In genomic region chr16:38482780-38483562, GRCm38 (mm10) we compare ENCODE assay signal across 9 mouse cellular contexts. TPM values are rescaled to one million over a fixed set of nuclear protein-coding genes. Genes with fewer than 3 reads are reported as not detected.
DNase-seq lines count a peak whose midpoint lies in the region; ATAC-seq and TF ChIP-seq lines count a peak whose summit lies in the region.
"Had no signal": no experiment of that assay in that cellular context is flagged by ENCODE, and none has a peak within 500 bp of the region (broad histone marks: within the 10 kb centered on the region; RNA-seq: fewer than 3 reads in every experiment).

No protein-coding gene starts in this region.

- no peaks in the 10 kb centered on the region for H3K9me3 ChIP-seq in intestine, postnatal 0 days (ENCODE audit: control insufficient read depth)
- H3K9me3 ChIP-seq in lung, embryonic 14.5 days (ENCODE audit: low read depth, low read length) = no peaks in the 10 kb centered on the region
- H3K9me3 ChIP-seq in neural tube, embryonic 15.5 days (replicated peaks) = no peaks in the 10 kb centered on the region

- TF ChIP-seq CTCF in intestine, postnatal 0 days (IDR thresholded peaks at IDR 0.05; ENCODE audit: low read depth) = peak; percentile 72
- peak; percentile 53 for TF ChIP-seq CTCF in lung, embryonic 14.5 days (IDR thresholded peaks at IDR 0.05; ENCODE audit: low read depth)

- H3K27ac ChIP-seq in intestine, postnatal 0 days (ENCODE audit: low read depth, low read length) = no peak overlapping the region
- H3K27ac ChIP-seq in lung, embryonic 14.5 days (ENCODE audit: low read depth) = no peak overlapping the region
- H3K27ac ChIP-seq in neural tube, embryonic 15.5 days (replicated peaks) = no peak overlapping the region

- no peaks in the 10 kb centered on the region; the same call in 1 of the 2 replicates for H3K27me3 ChIP-seq in intestine, postnatal 0 days (replicated peaks; ENCODE audit: control insufficient read depth, insufficient read depth, low read length)
- H3K27me3 ChIP-seq in lung, embryonic 14.5 days (ENCODE audit: insufficient read depth, low read length) = peaks cover 15% of the 10 kb centered on the region; the same call in 1 of the 2 replicates
- 0 out of 2 replicates have a peak, but pooled peaks cover 7% of the 10 kb centered on the region for H3K27me3 ChIP-seq in neural tube, embryonic 15.5 days (replicated peaks)

- WGBS in intestine, postnatal 0 days = 16% methylated on average over 32 of the region's 32 CpGs
- WGBS in lung, embryonic 14.5 days = 11% methylated on average over 32 of the region's 32 CpGs
- WGBS in neural tube, embryonic 15.5 days = 12% methylated on average over 32 of the region's 32 CpGs

- H3K36me3 ChIP-seq in intestine, postnatal 0 days (ENCODE audit: control insufficient read depth, insufficient read depth) = no peaks in the 10 kb centered on the region
- H3K36me3 ChIP-seq in lung, embryonic 14.5 days (ENCODE audit: insufficient read depth) = no peaks in the 10 kb centered on the region
- H3K36me3 ChIP-seq in neural tube, embryonic 15.5 days = no peaks in the 10 kb centered on the region

- DNase-seq in right cerebral cortex, postnatal 4 days = peak; percentile 50
- DNase-seq in right cerebral cortex, adult 18-20 months = no peak
- peak; percentile 14 for DNase-seq in cerebellum, adult 8-10 months
- peak; percentile 68 for DNase-seq in lung, embryonic 14.5 days
- DNase-seq in frontal cortex, postnatal 25 days (ENCODE audit: low spot score in 2 of 2) = no peak

- H3K4me2 ChIP-seq in intestine, postnatal 0 days (replicated peaks; ENCODE audit: low read depth) = peak overlapping the region; percentile 71
- H3K4me2 ChIP-seq in lung, embryonic 14.5 days = peak overlapping the region; percentile 65
- peak overlapping the region; percentile 57 for H3K4me2 ChIP-seq in neural tube, embryonic 15.5 days

- peak; percentile 26 for ATAC-seq in granulocyte monocyte progenitor cell, adult 5-6 weeks (replicated peaks; ENCODE audit: poor library complexity, severe bottlenecking)
- peak; percentile 50 for ATAC-seq in intestine, postnatal 0 days
- ATAC-seq in lung, embryonic 14.5 days (ENCODE audit: insufficient read depth) = peak; percentile 48; the same call in 1 of the 2 replicates
- peak; percentile 45; the same call in 1 of the 2 replicates for ATAC-seq in neural tube, embryonic 15.5 days (ENCODE audit: low FRiP score)

- peak overlapping the region; percentile 36 for H3K4me3 ChIP-seq in intestine, postnatal 0 days (ENCODE audit: low read depth, low read length)
- H3K4me3 ChIP-seq in lung, embryonic 14.5 days (ENCODE audit: low read depth, low read length) = peak overlapping the region; percentile 33
- H3K4me3 ChIP-seq in neural tube, embryonic 15.5 days (replicated peaks) = peak overlapping the region; percentile 32
- H3K4me3 ChIP-seq: myocyte had no signal

- H3K9ac ChIP-seq in intestine, postnatal 0 days (ENCODE audit: low read depth, low read length) = no peak overlapping the region
- no peak overlapping the region; the same call in 1 of the 2 replicates for H3K9ac ChIP-seq in lung, embryonic 14.5 days
- H3K9ac ChIP-seq in neural tube, embryonic 15.5 days (replicated peaks) = peak overlapping the region; percentile 20; the same call in 1 of the 2 replicates

- no peaks in the 10 kb centered on the region for H3K4me1 ChIP-seq in intestine, postnatal 0 days (replicated peaks; ENCODE audit: control insufficient read depth, insufficient read depth, low read length)
- H3K4me1 ChIP-seq in lung, embryonic 14.5 days (ENCODE audit: insufficient read depth) = peaks cover 4% of the 10 kb centered on the region; the same call in 1 of the 2 replicates
- H3K4me1 ChIP-seq in neural tube, embryonic 15.5 days = 0 out of 2 replicates have a peak, but pooled peaks cover 6% of the 10 kb centered on the region

RNA-seq across cellular contexts. Expression of gene Cd80, which starts 27.6 kb away (rescaled TPM):
- 0.21 TPM in 1 of 2 replicates, not detected in the other for total RNA-seq in granulocyte monocyte progenitor cell, adult 5-6 weeks (2014; fragmentation: Nextera tagmentation)
- 0.52 TPM in 1 of 2 replicates, not detected in the other for total RNA-seq in granulocyte monocyte progenitor cell, adult 5-6 weeks (2017)
- 0.23 and 0.33 TPM in 2 replicates for polyA plus RNA-seq in intestine, postnatal 0 days (2015; fragmentation: Nextera tagmentation; extraction: Ambion mirVana)
- 0.30 and 0.39 TPM in 2 replicates for polyA plus RNA-seq in lung, embryonic 14.5 days (2014; fragmentation: Nextera tagmentation; extraction: Ambion mirVana)
- 0.37 and 0.44 TPM in 2 replicates for polyA plus RNA-seq in neural tube, embryonic 15.5 days (2015; fragmentation: Nextera tagmentation; extraction: Ambion mirVana)

RNA-seq across cellular contexts. Expression of gene Adprh, which starts 30.5 kb away (rescaled TPM):
- total RNA-seq in granulocyte monocyte progenitor cell, adult 5-6 weeks (2014; fragmentation: Nextera tagmentation) = 18.9 and 31.5 TPM in 2 replicates
- total RNA-seq in granulocyte monocyte progenitor cell, adult 5-6 weeks (2017) = 10.8 and 15.0 TPM in 2 replicates
- polyA plus RNA-seq in intestine, postnatal 0 days (2015; fragmentation: Nextera tagmentation; extraction: Ambion mirVana) = 55.3 and 58.8 TPM in 2 replicates
- polyA plus RNA-seq in lung, embryonic 14.5 days (2014; fragmentation: Nextera tagmentation; extraction: Ambion mirVana) = 82.9 and 91.4 TPM in 2 replicates
- 142 and 153 TPM in 2 replicates for polyA plus RNA-seq in neural tube, embryonic 15.5 days (2015; fragmentation: Nextera tagmentation; extraction: Ambion mirVana)

RNA-seq across cellular contexts. Expression of gene Timmdc1, which starts 39.5 kb away (rescaled TPM):
- 13.7 and 15.0 TPM in 2 replicates for total RNA-seq in granulocyte monocyte progenitor cell, adult 5-6 weeks (2014; fragmentation: Nextera tagmentation)
- 31.5 and 33.1 TPM in 2 replicates for total RNA-seq in granulocyte monocyte progenitor cell, adult 5-6 weeks (2017)
- polyA plus RNA-seq in intestine, postnatal 0 days (2015; fragmentation: Nextera tagmentation; extraction: Ambion mirVana) = 11.8 and 13.8 TPM in 2 replicates
- polyA plus RNA-seq in lung, embryonic 14.5 days (2014; fragmentation: Nextera tagmentation; extraction: Ambion mirVana) = 23.1 and 25.1 TPM in 2 replicates
- polyA plus RNA-seq in neural tube, embryonic 15.5 days (2015; fragmentation: Nextera tagmentation; extraction: Ambion mirVana) = 33.4 and 34.8 TPM in 2 replicates

RNA-seq across cellular contexts. Expression of gene Pla1a, which starts 50.0 kb away (rescaled TPM):
- not detected in 2 replicates for total RNA-seq in granulocyte monocyte progenitor cell, adult 5-6 weeks (2014; fragmentation: Nextera tagmentation)
- total RNA-seq in granulocyte monocyte progenitor cell, adult 5-6 weeks (2017) = not detected in 2 replicates
- polyA plus RNA-seq in intestine, postnatal 0 days (2015; fragmentation: Nextera tagmentation; extraction: Ambion mirVana) = 1.6 and 1.8 TPM in 2 replicates
- polyA plus RNA-seq in lung, embryonic 14.5 days (2014; fragmentation: Nextera tagmentation; extraction: Ambion mirVana) = 0.14 TPM in 1 of 2 replicates, not detected in the other
- polyA plus RNA-seq in neural tube, embryonic 15.5 days (2015; fragmentation: Nextera tagmentation; extraction: Ambion mirVana) = 1.2 and 1.4 TPM in 2 replicates

Comparison
In these comparisons a context has a peak if more than half of its experiments do, and no peak if none do; other contexts are left out.
1. DNase-seq: peak in right cerebral cortex, postnatal 4 days (single experiment), cerebellum, adult 8-10 months (single experiment) and lung, embryonic 14.5 days (single experiment); none in right cerebral cortex, adult 18-20 months (single experiment) and frontal cortex, postnatal 25 days (0 of 2).
2. Peak in every context shown above with its lines, with median percentiles within 50 percentile points of each other: ATAC-seq, H3K4me2 ChIP-seq and H3K4me3 ChIP-seq.